Mouse (Mus musculus): ENCODE measurements around the gene Msx1. TPM values are rescaled to one million over a fixed set of nuclear protein-coding genes. Genes with fewer than 3 reads are reported as not detected.
A peak's percentile ranks its signal among the peaks of the same experiment; 100 is the strongest.

Gene Msx1
- polyA plus RNA-seq, 1 experiment from 2014 or later = 73.2 TPM

DNA sequence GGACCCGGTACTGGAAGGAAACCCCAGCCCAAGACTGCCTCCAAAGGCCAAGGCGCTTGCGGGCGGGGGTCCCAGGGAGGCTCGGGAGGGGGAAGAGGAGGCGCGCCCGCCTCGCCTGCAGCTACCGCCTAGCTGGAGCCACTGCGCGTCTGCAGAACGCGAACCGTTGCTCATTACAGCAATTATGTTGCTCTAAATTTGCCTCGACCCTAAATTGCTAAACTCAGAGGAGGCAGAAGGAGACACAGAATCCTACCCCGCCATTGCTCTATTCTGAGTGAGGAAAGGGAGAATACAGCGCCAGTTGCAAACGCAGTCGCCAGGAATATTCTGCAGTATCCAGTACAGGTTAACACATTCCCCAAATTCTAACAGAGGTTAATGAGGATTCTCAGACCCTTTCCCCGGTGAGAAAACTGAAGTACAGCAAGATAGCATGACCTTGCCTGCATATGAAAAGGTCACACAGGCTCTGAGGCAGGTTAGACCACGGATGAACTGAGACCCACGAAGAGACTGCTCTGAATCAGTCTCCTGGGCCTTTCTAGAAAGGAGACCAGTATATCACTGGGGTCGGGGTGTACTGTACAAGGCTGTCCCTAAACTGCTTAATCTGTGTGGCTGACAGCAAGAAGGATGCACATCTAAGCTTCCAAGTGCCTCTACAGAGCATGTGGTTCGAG lies 5.7 kb downstream of the Msx1 start:
- peak overlapping the region; percentile 61 for H3K9ac ChIP-seq (ENCODE audit: low read depth, low read length)
- H3K27ac ChIP-seq (replicated peaks; ENCODE audit: low read depth, low read length) = peak overlapping the region; percentile 81
- ATAC-seq (ENCODE audit: low read depth) (0 out of 2 replicates have a peak, but pooled peaks have one; percentile 15), DNase-seq (ENCODE audit: low spot score) (no peak)
- H3K4me3 ChIP-seq (ENCODE audit: low read depth, low read length) = peak overlapping the region; percentile 68
- H3K4me2 ChIP-seq (ENCODE audit: low read depth, low read length) = peak overlapping the region; percentile 78
- WGBS = 5% methylated on average over 25 of the region's 25 CpGs
- H3K9me3 ChIP-seq (ENCODE audit: control insufficient read depth, low read length) = no peaks in the 10 kb centered on the region
- H3K4me1 ChIP-seq (ENCODE audit: control insufficient read depth, insufficient read depth, low read length) = peaks cover 11% of the 10 kb centered on the region; the same call in 1 of the 2 replicates
- peaks cover 8% of the 10 kb centered on the region; the same call in 1 of the 2 replicates for H3K36me3 ChIP-seq (ENCODE audit: control insufficient read depth, insufficient read depth, low read length)
- H3K27me3 ChIP-seq (replicated peaks; ENCODE audit: control insufficient read depth, insufficient read depth, low read length) = peaks cover 70% of the 10 kb centered on the region

DNA sequence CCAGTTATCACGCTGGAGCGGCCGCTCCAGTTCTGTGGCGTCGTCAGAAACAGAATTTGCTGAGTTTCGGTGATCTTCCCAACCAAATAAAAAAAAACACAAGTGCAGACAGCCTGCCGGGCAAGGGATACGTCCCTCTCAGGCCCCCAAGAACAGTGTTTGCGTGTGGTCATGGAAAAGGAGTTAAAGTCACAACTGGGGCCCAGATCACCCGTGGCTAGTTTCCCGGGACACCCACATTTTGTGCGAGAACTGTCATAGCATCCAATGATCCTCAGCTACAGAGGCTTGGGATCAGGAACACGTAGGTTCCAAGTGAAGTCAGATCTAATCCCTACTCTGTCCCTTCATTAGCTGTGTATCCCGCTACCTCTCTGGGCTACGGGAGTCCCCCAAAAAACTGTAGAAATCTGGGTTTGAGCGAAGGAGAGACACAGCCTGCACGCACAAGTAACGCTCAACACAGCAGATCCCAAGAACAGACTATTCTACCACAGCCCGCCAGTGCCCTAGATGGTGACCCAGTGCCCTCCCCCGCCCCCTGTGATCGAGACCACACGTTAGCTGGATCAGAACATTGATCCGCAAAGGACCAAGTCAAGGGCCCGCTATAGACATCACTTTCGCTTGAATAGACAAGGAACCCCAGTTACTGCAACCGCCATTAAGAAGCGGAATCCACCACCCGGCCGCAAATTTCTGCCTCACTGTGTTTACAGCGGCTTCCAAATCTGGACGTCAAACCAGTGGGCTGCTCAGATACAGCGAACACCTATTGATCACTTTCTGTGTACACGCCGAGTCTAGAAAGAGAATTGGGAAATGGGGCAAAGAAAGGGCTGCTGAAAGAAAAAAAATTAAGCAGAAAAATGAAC lies 6.5 kb downstream of the Msx1 start:
- 4% methylated on average over 34 of the region's 34 CpGs for WGBS
- Histone ChIP-seq H3K9me3 (ENCODE audit: control insufficient read depth, low read length) (no peaks in the 10 kb centered on the region), H3K36me3 (ENCODE audit: control insufficient read depth, insufficient read depth, low read length) (peaks cover 8% of the 10 kb centered on the region; the same call in 1 of the 2 replicates), H3K9ac (ENCODE audit: low read depth, low read length) (peak overlapping the region; percentile 61), H3K27me3 (replicated peaks; ENCODE audit: control insufficient read depth, insufficient read depth, low read length) (peaks cover 68% of the 10 kb centered on the region), H3K27ac (replicated peaks; ENCODE audit: low read depth, low read length) (peak overlapping the region; percentile 81), H3K4me1 (ENCODE audit: control insufficient read depth, insufficient read depth, low read length) (peaks cover 11% of the 10 kb centered on the region; the same call in 1 of the 2 replicates), H3K4me3 (ENCODE audit: low read depth, low read length) (peak overlapping the region; percentile 68), H3K4me2 (ENCODE audit: low read depth, low read length) (peak overlapping the region; percentile 78)
- ATAC-seq (ENCODE audit: low read depth) (no peak), DNase-seq (ENCODE audit: low spot score) (no peak)

DNA sequence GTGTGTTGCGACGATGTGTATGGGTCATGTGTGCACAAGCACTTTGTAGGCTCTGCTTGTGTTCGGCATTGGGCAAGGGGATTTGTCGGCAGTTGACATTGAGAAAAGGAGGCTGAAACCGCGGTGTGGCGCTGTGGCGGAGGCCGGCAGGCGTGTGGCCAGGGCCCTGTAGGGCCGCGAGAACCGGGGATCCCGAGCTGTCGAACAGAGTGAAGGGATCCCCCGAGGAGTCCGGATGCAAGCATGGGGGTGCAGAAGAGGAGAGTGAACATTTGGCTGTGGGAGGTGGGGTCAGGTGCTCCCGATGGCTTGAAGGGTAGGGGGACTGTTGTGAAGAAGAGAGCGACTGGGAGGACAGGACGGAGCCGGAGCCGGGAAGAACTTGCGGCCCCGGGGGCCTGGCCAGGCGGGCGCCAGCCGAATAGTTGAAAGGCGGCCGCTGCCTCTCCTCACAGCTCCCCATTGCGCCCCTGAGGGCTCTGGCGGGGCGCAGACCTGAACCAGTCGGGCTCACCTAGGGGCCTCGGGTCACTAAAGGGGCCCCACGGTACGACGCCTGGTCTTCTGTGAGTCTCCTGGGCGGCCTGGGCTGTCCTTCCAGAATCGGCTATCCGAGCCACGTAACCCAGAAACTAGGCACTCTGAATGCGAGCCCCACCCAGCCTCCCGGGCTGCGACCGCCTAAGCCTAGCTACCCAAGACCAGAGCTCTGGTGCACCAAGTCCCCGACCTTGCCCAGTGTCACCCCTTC lies 7.3 kb downstream of the Msx1 start:
- Histone ChIP-seq H3K4me1 (ENCODE audit: control insufficient read depth, insufficient read depth, low read length) (peaks cover 11% of the 10 kb centered on the region; the same call in 1 of the 2 replicates), H3K9ac (ENCODE audit: low read depth, low read length) (peak overlapping the region; percentile 61), H3K4me2 (ENCODE audit: low read depth, low read length) (peak overlapping the region; percentile 78), H3K4me3 (ENCODE audit: low read depth, low read length) (peak overlapping the region; percentile 68), H3K9me3 (ENCODE audit: control insufficient read depth, low read length) (no peaks in the 10 kb centered on the region), H3K27me3 (replicated peaks; ENCODE audit: control insufficient read depth, insufficient read depth, low read length) (peaks cover 68% of the 10 kb centered on the region), H3K27ac (replicated peaks; ENCODE audit: low read depth, low read length) (peak overlapping the region; percentile 81), H3K36me3 (ENCODE audit: control insufficient read depth, insufficient read depth, low read length) (peaks cover 8% of the 10 kb centered on the region; the same call in 1 of the 2 replicates)
- ATAC-seq (ENCODE audit: low read depth) = peak; percentile 48; the same call in 1 of the 2 replicates
- WGBS = 3% methylated on average over 31 of the region's 46 CpGs
- no peak for DNase-seq (ENCODE audit: low spot score)

DNA sequence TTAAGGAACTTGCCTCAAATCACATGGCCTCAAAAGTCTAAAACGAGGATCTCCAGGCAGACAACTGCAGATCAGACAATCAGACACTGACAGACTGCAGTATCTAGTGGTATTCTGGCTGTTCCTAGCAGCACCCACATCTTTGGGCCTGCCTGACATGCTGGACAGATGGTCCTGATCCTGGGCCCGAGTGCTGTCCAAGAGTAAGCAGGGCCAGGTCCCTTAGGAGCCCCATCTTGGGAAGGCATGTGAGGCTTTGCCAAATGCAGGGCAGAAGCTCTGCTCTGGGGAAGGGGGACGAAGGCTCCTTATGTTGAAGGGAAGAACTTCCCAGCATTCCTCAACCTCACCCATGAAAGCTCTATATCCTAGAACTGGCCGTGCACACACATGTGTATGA lies 8.5 kb downstream of the Msx1 start:
- Histone ChIP-seq H3K9ac (ENCODE audit: low read depth, low read length) (no peak overlapping the region), H3K4me2 (ENCODE audit: low read depth, low read length) (no peak overlapping the region), H3K27me3 (replicated peaks; ENCODE audit: control insufficient read depth, insufficient read depth, low read length) (peaks cover 60% of the 10 kb centered on the region), H3K9me3 (ENCODE audit: control insufficient read depth, low read length) (no peaks in the 10 kb centered on the region), H3K36me3 (ENCODE audit: control insufficient read depth, insufficient read depth, low read length) (peaks cover 8% of the 10 kb centered on the region; the same call in 1 of the 2 replicates), H3K4me3 (ENCODE audit: low read depth, low read length) (no peak overlapping the region), H3K27ac (replicated peaks; ENCODE audit: low read depth, low read length) (no peak overlapping the region), H3K4me1 (ENCODE audit: control insufficient read depth, insufficient read depth, low read length) (peaks cover 11% of the 10 kb centered on the region; the same call in 1 of the 2 replicates)
- DNase-seq (ENCODE audit: low spot score) = no peak
- ATAC-seq (ENCODE audit: low read depth) = no peak
- 84% methylated on average over 4 of the region's 4 CpGs for WGBS

DNA sequence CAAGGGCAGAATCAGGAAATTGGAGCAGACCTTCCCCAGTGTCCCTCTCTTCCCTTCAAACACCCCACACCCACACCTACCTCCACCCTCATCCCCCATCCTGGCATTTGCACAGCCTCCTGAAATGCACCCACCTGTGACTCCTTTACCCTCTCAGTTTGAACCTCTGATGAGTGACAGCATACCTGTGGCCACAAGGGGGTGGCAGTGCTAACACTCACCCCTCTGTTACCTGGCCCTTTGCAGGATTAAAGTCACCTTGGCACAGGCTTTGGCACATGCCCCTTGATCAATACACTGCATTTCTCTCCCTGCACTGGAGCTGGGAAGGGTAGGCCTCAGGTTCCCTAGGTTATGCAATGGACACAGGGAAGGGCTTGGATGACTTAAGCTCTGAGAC lies 10.2 kb downstream of the Msx1 start:
- DNase-seq (ENCODE audit: low spot score) = no peak
- peaks cover 11% of the 10 kb centered on the region; the same call in 1 of the 2 replicates for H3K4me1 ChIP-seq (ENCODE audit: control insufficient read depth, insufficient read depth, low read length)

DNA sequence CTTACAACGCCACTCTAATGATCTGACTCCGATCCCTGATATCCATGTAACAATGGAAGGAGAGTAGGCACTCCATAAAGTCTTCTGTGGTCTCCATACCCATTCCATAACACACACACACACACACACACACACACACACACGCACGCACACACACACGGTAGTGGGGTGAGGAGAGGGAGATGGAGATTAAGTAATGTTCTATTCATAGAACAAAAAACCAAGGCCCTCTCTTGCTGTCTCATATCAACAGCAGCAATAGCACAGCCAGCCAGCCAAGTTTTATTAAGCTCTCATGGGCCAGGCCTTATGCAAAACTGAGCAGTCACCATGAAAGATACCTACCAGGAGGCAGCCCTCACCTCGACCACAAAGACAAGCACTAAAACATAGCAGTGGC lies 19.1 kb downstream of the Msx1 start:
- Histone ChIP-seq H3K9me3 (ENCODE audit: control insufficient read depth, low read length) (no peaks in the 10 kb centered on the region), H3K36me3 (ENCODE audit: control insufficient read depth, insufficient read depth, low read length) (no peaks in the 10 kb centered on the region), H3K4me3 (ENCODE audit: low read depth, low read length) (no peak overlapping the region), H3K4me2 (ENCODE audit: low read depth, low read length) (no peak overlapping the region), H3K27me3 (replicated peaks; ENCODE audit: control insufficient read depth, insufficient read depth, low read length) (no peaks in the 10 kb centered on the region), H3K4me1 (ENCODE audit: control insufficient read depth, insufficient read depth, low read length) (no peaks in the 10 kb centered on the region), H3K27ac (replicated peaks; ENCODE audit: low read depth, low read length) (no peak overlapping the region; the same call in 1 of the 2 replicates), H3K9ac (ENCODE audit: low read depth, low read length) (no peak overlapping the region)
- WGBS = 94% methylated on average over 6 of the region's 6 CpGs
- ATAC-seq (ENCODE audit: low read depth) (no peak), DNase-seq (ENCODE audit: low spot score) (no peak)

More for the DNA sequence above, 10.2 kb downstream of the Msx1 start:
- no peaks in the 10 kb centered on the region for H3K9me3 ChIP-seq (ENCODE audit: control insufficient read depth, low read length)
- no peak overlapping the region for H3K4me3 ChIP-seq (ENCODE audit: low read depth, low read length)
- H3K27me3 ChIP-seq (replicated peaks; ENCODE audit: control insufficient read depth, insufficient read depth, low read length) = peaks cover 45% of the 10 kb centered on the region
- no peak overlapping the region for H3K4me2 ChIP-seq (ENCODE audit: low read depth, low read length)
- ATAC-seq (ENCODE audit: low read depth) = no peak
- no peak overlapping the region for H3K9ac ChIP-seq (ENCODE audit: low read depth, low read length)
- no peak overlapping the region for H3K27ac ChIP-seq (replicated peaks; ENCODE audit: low read depth, low read length)
- H3K36me3 ChIP-seq (ENCODE audit: control insufficient read depth, insufficient read depth, low read length) = no peaks in the 10 kb centered on the region

DNA sequence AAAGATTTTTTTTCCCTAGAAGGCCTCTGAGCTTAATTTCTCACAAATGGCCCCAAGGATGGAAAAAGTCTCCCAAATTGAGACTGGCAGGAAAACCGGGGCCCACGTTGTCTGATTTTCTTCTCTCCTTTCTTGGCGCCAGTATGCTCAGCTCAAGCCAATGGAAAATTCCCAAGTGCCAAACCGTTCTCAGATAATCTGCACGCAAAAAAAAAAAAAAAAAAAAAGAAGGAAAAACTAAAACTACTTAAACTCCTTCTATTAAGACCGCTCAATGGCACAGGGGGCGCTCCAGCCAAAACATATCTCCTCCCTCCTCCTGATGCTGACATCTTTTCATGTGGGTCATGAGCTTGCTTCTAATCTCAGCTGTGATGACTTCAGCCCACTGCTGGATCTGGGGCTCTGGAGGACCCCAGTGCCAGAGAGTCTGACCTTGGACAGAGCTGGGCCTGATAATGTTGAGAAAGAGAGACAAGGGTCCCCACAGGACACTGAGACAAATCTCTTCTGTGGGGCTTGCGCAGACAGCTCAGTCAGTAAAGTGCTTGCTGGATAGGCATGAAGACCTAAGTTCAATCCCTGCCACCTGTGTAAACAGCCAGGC lies 19.8 kb downstream of the Msx1 start:
- DNase-seq (ENCODE audit: low spot score) = peak; percentile 85
- H3K4me2 ChIP-seq (ENCODE audit: low read depth, low read length) = no peak overlapping the region
- peak overlapping the region; percentile 40; the same call in 1 of the 2 replicates for H3K27ac ChIP-seq (replicated peaks; ENCODE audit: low read depth, low read length)
- no peaks in the 10 kb centered on the region for H3K9me3 ChIP-seq (ENCODE audit: control insufficient read depth, low read length)
- ATAC-seq (ENCODE audit: low read depth) = peak; percentile 65
- 37% methylated on average over 8 of the region's 8 CpGs for WGBS
- H3K36me3 ChIP-seq (ENCODE audit: control insufficient read depth, insufficient read depth, low read length) = no peaks in the 10 kb centered on the region
- no peaks in the 10 kb centered on the region for H3K4me1 ChIP-seq (ENCODE audit: control insufficient read depth, insufficient read depth, low read length)
- no peak overlapping the region for H3K9ac ChIP-seq (ENCODE audit: low read depth, low read length)
- H3K4me3 ChIP-seq (ENCODE audit: low read depth, low read length) = no peak overlapping the region
- no peaks in the 10 kb centered on the region for H3K27me3 ChIP-seq (replicated peaks; ENCODE audit: control insufficient read depth, insufficient read depth, low read length)

DNA sequence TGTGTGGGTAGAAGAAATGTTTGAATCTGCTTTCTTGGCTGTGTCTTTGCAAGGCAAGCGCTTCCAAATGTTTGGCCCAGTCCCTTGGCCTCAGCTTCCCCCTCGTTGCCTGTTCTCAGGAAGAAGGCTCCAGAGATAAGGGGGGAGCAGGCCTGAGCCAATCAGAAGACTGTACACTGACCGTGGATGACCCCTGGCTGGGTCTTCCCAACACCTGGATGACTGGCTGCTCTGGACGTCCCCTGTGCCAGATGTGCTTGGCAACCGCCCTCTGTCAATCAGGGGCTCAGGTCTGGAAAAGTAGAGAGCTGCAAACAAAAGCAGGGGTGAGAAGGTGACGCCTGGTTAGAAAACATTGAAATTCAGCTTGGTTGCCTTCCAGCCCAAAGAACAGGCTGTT lies 27.1 kb downstream of the Msx1 start:
- Histone ChIP-seq H3K4me1 (ENCODE audit: control insufficient read depth, insufficient read depth, low read length) (no peaks in the 10 kb centered on the region), H3K36me3 (ENCODE audit: control insufficient read depth, insufficient read depth, low read length) (no peaks in the 10 kb centered on the region), H3K4me3 (ENCODE audit: low read depth, low read length) (no peak overlapping the region), H3K27me3 (replicated peaks; ENCODE audit: control insufficient read depth, insufficient read depth, low read length) (no peaks in the 10 kb centered on the region), H3K9me3 (ENCODE audit: control insufficient read depth, low read length) (no peaks in the 10 kb centered on the region), H3K27ac (replicated peaks; ENCODE audit: low read depth, low read length) (peak overlapping the region; percentile 39; the same call in 1 of the 2 replicates), H3K4me2 (ENCODE audit: low read depth, low read length) (no peak overlapping the region), H3K9ac (ENCODE audit: low read depth, low read length) (no peak overlapping the region)
- ATAC-seq (ENCODE audit: low read depth) (peak; percentile 89), DNase-seq (ENCODE audit: low spot score) (peak; percentile 82)
- 54% methylated on average over 6 of the region's 6 CpGs for WGBS
